Mouse (Mus musculus): ENCODE measurements around the gene Cpsf4l.

The Cpsf4l gene

GRCm38 (mm10) chr11:113709731-113710256, at the start of gene Cpsf4l:
Gene Cpsf4l, minus strand, starts transcription at chr11:113710017.
- in situ Hi-C loops (cut with MseI, MboI), result no loop called here

GRCm38 (mm10) chr11:113758851-113759250, 49.0 kb upstream of the Cpsf4l start:
- in situ Hi-C loops (cut with MseI, MboI), result no loop called here

- in situ Hi-C loops (cut with MseI, MboI), result no loop called here
Observed at GRCm38 (mm10) chr11:113756578-113756977, 46.8 kb upstream of the Cpsf4l start.

- in situ Hi-C loops (cut with MseI, MboI), result no loop called here
Observed at GRCm38 (mm10) chr11:113755878-113756277, 46.1 kb upstream of the Cpsf4l start.

- in situ Hi-C loops (cut with MseI, MboI), result no loop called here
Observed at GRCm38 (mm10) chr11:113754845-113755244, 45.0 kb upstream of the Cpsf4l start.

GRCm38 (mm10) chr11:113752685-113753430, 43.0 kb upstream of the Cpsf4l start:
- in situ Hi-C loops (cut with MseI, MboI), result no loop called here

- in situ Hi-C loops (cut with MseI, MboI), result no loop called here
Observed at GRCm38 (mm10) chr11:113752158-113752661, 42.4 kb upstream of the Cpsf4l start.

GRCm38 (mm10) chr11:113751484-113752084, 41.8 kb upstream of the Cpsf4l start, which contains the start of gene Cdc42ep4:
Gene Cdc42ep4, minus strand, starts transcription at chr11:113751881.
- in situ Hi-C loops (cut with MseI, MboI), result no loop called here

- in situ Hi-C loops (cut with MseI, MboI), result no loop called here
Observed at GRCm38 (mm10) chr11:113750571-113751483, 41.0 kb upstream of the Cpsf4l start.

- in situ Hi-C loops (cut with MseI, MboI), result no loop called here
Observed at GRCm38 (mm10) chr11:113749749-113750351, 40.0 kb upstream of the Cpsf4l start.

- in situ Hi-C loops (cut with MseI, MboI), result no loop called here
Observed at GRCm38 (mm10) chr11:113748797-113749521, 39.1 kb upstream of the Cpsf4l start.

GRCm38 (mm10) chr11:113747725-113748380, 38.0 kb upstream of the Cpsf4l start:
- in situ Hi-C loops (cut with MseI, MboI), result no loop called here

GRCm38 (mm10) chr11:113747056-113747455, 37.2 kb upstream of the Cpsf4l start:
- in situ Hi-C loops (cut with MseI, MboI), result no loop called here

- in situ Hi-C loops (cut with MseI, MboI), result no loop called here
Observed at GRCm38 (mm10) chr11:113745961-113746360, 36.1 kb upstream of the Cpsf4l start.

- in situ Hi-C loops (cut with MseI, MboI), result no loop called here
Observed at GRCm38 (mm10) chr11:113742998-113743397, 33.2 kb upstream of the Cpsf4l start.

- in situ Hi-C loops (cut with MseI, MboI), result no loop called here
Observed at GRCm38 (mm10) chr11:113740100-113740499, 30.3 kb upstream of the Cpsf4l start.

- in situ Hi-C loops (cut with MseI, MboI), result no loop called here
Observed at GRCm38 (mm10) chr11:113739213-113739612, 29.4 kb upstream of the Cpsf4l start.

- in situ Hi-C loops (cut with MseI, MboI), result no loop called here
Observed at GRCm38 (mm10) chr11:113737912-113738311, 28.1 kb upstream of the Cpsf4l start.

- in situ Hi-C loops (cut with MseI, MboI), result no loop called here
Observed at GRCm38 (mm10) chr11:113737553-113737854, 27.7 kb upstream of the Cpsf4l start.

GRCm38 (mm10) chr11:113736848-113737552, 27.2 kb upstream of the Cpsf4l start:
- in situ Hi-C loops (cut with MseI, MboI), result no loop called here
